Mouse (Mus musculus): ENCODE data around the gene Cd164l2.

- no peak for TF ChIP-seq MAFK (IDR thresholded peaks at IDR 0.05; ENCODE audit: insufficient read depth, low read depth, low read length)
- TF ChIP-seq CHD2 (IDR thresholded peaks at IDR 0.05; ENCODE audit: low read depth, low read length): no peak
- TF ChIP-seq HCFC1 (IDR thresholded peaks at IDR 0.05; ENCODE audit: borderline replicate concordance, insufficient read depth, low read length): 0 out of 2 replicates have a peak, but pooled peaks have one; percentile 31
- TF ChIP-seq ZC3H11A (IDR thresholded peaks at IDR 0.05; ENCODE audit: borderline replicate concordance, low read depth, low read length): 0 out of 2 replicates have a peak, but pooled peaks have one; percentile 19
- TF ChIP-seq ZNF384 (IDR thresholded peaks at IDR 0.05; ENCODE audit: low read depth, low read length): no peak
Observed at GRCm38 (mm10) chr4:133250609-133251008, 38.7 kb downstream of the Cd164l2 start.
